Mouse (Mus musculus): ENCODE measurements around the gene Mapkapk5. TPM values are rescaled to one million over a fixed set of nuclear protein-coding genes. Genes with fewer than 3 reads are reported as not detected.

The Mapkapk5 gene
- polyA plus RNA-seq (2012) = 73.7 and 89.7 TPM in 2 replicates

GRCm38 (mm10) chr5:121545793-121546529, at the start of gene Mapkapk5:
Gene Mapkapk5, minus strand, starts transcription at chr5:121545905.

GRCm38 (mm10) chr5:121593451-121594401, 48.0 kb upstream of the Mapkapk5 start, which contains the start of gene Aldh2:
Gene Aldh2, minus strand, starts transcription at chr5:121593824.

GRCm38 (mm10) chr5:121544910-121545792, 554 bp downstream of the Mapkapk5 start, which contains the start of the genes Adam1a and Gm42878:
Gene Adam1a, minus strand, starts transcription at chr5:121545482.
Gene Gm42878, minus strand, starts transcription at chr5:121545482.

GRCm38 (mm10) chr5:121503231-121503630, 42.5 kb downstream of the Mapkapk5 start, which contains the start of gene Adam1b:
Gene Adam1b, minus strand, starts transcription at chr5:121503435.

Other genes with a start within 250 kb of the Mapkapk5 start
- gene Trafd1, start 160.3 kb downstream of the Mapkapk5 start, polyA plus RNA-seq (2012) = 51.1 and 55.2 TPM in 2 replicates
- 4.3 and 4.7 TPM in 2 replicates for gene Naa25, start 148.0 kb downstream of the Mapkapk5 start, polyA plus RNA-seq (2012)
- gene Tmem116, start 94.0 kb downstream of the Mapkapk5 start, polyA plus RNA-seq (2012) = 0.03 and 0.14 TPM in 2 replicates
- 290 and 380 TPM in 2 replicates for gene Erp29, start 93.4 kb downstream of the Mapkapk5 start, polyA plus RNA-seq (2012)
- 0.09 TPM in 1 of 2 replicates, not detected in the other for gene Adam1b, start 42.5 kb downstream of the Mapkapk5 start, polyA plus RNA-seq (2012)
- gene Adam1a, start 423 bp downstream of the Mapkapk5 start, polyA plus RNA-seq (2012) = 0.66 and 1.1 TPM in 2 replicates
- not detected in 2 replicates for gene Gm42878, start 423 bp downstream of the Mapkapk5 start, polyA plus RNA-seq (2012)
- gene Aldh2, start 47.9 kb upstream of the Mapkapk5 start, polyA plus RNA-seq (2012) = 819 and 839 TPM in 2 replicates
- gene Acad12, start 73.0 kb upstream of the Mapkapk5 start, polyA plus RNA-seq (2012) = 1.2 and 1.5 TPM in 2 replicates
- gene Acad10, start 114.6 kb upstream of the Mapkapk5 start, polyA plus RNA-seq (2012) = 2.3 and 3.4 TPM in 2 replicates
- 13.3 and 15.3 TPM in 2 replicates for gene Brap, start 114.7 kb upstream of the Mapkapk5 start, polyA plus RNA-seq (2012)
- gene Atxn2, start 165.4 kb upstream of the Mapkapk5 start, polyA plus RNA-seq (2012) = 47.6 and 52.0 TPM in 2 replicates

Data from megakaryocyte-erythroid progenitor cell, adult 5 weeks (primary cell).